Mouse (Mus musculus) right cerebral cortex, adult 18-20 months (tissue): Measurements from ENCODE around the gene Slc38a3.
A peak's percentile ranks its signal among the peaks of the same experiment; 100 is the strongest.

Source experiments
- DNase-seq: peaks from one replicate; pipeline ENCODE4 v3.0.0; 2022; ENCODE audit warnings: mixed read lengths

The Slc38a3 gene

GRCm38 (mm10) chr9:107615035-107615434, 54.3 kb downstream of the Slc38a3 start:
- DNase-seq, result no peak

DNA sequence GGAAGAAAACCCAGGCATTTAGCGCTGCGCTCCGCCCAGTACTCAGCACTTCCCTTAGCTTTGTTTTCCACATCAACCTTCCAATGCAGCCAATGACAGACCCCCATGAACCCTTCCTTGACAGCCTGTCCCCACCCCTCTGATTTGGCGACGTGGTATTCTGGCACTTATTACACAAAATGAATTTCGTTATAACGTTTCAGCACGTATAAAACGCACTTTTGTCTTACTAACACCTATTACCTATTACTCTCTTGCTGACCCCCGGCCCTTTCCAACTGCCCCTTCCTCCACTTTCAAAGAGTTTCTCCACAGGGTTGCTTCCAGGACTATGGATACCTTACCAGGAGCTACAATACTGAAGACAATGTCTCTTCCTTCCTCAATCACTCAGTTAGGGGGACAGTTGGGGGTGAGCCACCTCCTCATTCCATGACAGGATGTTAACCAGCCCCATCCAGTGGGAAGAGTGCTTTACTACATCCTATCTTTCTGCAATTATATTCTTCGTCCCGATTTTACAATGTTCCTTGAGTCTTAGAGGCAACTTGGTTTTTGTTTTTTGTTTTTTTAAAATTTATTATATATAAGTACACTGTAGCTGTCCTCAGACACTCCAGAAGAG, 56.3 kb downstream of the Slc38a3 start:
- DNase-seq, result no peak

DNA sequence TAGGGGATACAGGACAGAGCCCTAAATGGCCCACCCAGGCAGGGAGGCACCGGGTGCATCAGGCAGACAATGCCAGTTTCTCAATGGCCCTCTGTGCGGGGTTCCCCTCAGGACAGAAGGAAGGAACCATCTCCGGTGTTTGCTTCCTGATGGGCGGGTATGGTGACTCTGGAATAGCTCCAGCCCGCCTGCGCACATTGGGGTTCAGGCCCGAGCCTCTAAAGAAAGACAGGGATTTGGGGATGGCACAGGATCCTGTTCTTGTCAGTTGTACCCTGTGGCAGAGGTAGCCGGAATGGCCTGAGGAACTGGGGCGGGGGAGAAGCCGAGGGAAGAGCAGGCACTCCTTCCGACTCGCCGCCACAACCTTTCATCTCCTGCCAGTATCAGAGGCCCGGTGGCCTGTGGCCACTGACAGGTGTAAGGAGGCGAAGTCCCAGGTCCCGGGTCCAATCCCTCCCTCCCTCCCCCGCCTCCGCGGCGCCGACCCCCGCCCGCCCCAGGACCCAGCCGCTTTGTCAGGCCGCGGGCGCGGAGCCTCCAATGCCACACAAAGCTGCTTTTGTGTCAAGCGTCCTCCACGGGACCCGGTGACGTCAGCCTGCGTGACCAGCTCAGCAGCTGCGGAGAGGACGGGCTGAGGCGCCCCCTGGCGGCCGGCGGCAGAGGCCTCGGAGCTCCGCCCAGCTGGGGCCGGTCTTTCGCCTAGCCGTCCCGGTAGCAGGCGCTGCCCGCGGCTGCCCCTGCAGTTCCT, 57.0 kb downstream of the Slc38a3 start:
- DNase-seq, result peak; percentile 99

GRCm38 (mm10) chr9:107611456-107612190, 57.7 kb downstream of the Slc38a3 start:
- no peak for DNase-seq

DNA sequence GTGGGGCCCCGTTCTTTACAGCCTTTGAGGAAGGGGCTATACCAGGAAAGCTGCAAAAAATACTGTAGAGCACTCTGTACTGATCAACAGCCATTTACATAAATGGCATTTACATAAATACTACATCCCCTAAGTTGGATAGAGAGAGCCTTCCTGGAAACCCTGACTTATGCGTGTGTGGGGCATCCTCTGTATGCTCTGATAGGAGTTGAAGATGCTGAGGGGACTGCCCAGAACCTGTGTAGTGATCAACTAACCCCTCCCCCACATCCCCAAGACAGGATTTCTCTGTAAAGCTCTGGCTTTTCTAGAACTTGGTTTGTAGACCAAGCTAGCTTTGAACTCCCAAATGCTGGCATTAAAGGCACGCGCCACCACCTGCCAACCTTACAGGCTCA, 59.9 kb downstream of the Slc38a3 start:
- DNase-seq, result no peak

DNA sequence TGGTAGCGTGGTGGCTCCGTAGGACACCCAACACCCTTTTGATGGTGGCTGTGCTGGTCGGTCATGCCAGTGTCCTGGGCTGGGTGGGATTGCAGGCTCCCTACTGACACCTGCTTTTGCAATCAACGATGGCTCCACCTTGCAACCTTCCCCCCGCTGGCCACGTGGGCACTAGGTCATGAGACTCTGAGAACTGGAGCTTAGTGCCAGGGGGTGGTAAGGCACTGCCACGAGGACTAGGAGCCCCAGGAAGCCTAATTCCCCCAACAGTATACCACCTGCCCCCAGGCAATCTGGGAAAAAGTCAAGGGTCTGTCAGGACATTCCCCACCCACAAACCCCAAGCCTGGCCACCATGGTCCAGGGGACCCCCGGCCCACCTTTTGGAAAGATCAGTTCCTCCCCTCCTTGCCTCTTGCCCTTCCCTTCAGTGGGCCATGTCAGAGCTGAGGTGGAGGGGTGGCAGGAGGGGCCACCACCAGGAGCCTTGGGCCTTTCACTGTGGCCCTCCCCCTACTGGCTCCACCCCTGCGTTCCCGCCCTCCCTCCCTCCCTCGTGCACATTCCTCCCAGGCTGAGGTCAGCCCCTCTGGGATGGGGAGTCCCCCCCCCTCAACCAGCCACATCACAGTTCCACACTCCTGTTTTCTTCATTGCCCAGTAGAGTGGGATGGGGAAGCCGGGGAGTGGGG, 60.4 kb downstream of the Slc38a3 start, which contains the start of gene Sema3b:
Sema3b (minus strand) TSS at position 489 of the 692 bp plus-strand sequence.
- no peak for DNase-seq

GRCm38 (mm10) chr9:107607653-107608245, 61.6 kb downstream of the Slc38a3 start:
- no peak for DNase-seq

- DNase-seq, result no peak
These were observed 62.3 kb downstream of the Slc38a3 start for GRCm38 (mm10) chr9:107607036-107607435.

DNA sequence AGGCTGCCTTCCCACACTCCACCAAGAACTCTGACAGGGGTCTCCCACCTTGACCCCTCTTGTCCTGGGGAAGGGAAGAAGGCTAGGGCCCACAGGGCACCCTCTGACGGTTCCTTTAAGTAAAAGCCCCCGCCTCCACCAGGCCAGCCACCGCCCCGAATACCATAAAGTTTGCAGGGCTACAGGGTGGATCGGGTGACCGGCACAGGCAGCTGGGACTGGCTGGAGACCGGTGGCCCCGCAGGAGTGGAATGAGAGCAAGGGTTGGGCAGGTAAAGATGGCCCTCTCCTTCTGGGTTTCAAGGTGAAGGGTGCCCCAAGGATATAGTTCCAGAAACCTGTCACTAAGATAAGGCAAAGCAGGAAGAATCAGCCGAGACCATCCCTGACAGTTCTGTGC, 62.7 kb downstream of the Slc38a3 start:
- DNase-seq, result no peak

DNA sequence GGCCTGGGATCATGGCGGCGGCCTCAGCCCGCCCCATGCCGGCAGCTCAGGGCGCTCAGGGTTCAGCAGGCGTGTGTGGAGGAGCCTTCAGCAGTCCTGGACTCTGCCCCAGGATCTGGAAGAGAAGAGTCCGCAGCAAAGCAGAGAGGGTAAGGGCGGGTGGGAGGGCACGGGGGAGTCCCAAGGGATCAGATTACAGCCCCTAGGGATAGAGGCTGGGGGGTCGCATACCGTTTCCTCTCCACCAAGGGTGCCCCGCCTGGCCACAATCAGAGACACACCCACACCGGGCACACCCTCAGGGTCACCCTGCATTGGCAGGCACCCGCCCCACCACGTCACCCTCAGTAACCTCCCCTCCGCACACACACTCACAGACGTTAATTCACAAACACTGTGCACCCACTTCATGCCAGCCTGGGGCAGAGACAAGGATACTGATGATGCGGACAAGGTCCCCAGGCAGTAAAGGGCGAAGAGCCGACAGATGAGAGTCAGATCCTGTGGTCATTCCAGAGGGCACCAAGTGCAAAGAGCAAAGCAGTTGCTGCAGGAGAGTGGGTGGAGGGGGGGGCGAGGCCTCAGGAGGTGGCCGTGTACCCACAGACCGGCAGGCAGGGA, 64.2 kb downstream of the Slc38a3 start:
- DNase-seq, result no peak

GRCm38 (mm10) chr9:107603251-107603650, 66.1 kb downstream of the Slc38a3 start:
- DNase-seq, result no peak

DNA sequence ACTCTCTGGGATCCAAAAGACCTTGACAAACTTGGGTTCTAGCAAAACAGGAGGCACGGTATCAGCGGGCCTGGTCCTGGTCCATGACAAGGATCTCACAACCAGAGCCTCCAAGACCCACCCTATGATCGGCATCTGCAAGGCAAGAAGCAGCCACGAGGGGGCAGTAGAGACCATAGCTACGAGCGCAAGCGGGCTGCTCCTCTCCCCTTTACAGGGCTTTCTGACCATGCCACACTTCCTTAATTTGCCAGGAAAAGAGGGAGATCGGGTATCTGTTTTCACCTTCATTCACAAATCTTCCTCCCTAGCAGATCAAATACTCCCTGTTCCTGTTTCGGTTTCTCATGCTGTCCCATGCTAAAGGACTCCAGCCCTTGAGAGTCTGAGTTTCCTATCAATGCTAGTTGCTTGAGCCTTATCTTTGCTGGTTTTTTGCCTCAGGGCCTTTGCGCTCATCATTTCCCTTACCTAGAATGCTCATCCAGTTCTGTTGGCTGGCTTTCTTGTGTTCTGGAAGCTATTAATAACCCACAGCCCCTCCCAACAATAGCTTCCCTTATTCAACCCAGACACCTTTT, 67.2 kb downstream of the Slc38a3 start:
- DNase-seq, result peak; percentile 84

DNA sequence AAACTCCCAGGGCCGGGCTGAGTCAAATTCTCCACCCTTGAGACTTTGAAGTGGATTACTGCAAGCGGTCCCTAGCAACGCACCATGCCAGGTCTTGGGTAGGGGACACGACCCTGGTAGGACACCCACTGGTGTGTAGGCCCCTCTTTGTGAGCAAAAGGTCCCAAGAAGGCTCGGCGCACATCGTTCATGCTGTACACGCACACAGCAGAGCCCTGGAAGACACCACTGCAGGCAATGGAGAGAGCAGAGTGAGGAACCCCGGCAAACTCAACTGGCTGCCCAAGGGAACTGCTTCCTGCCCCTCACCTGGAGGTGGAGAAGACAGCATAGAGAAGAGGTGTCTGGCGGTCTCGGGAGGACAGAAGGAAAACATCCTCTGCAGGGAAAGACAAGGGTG, 68.1 kb downstream of the Slc38a3 start:
- no peak for DNase-seq

DNA sequence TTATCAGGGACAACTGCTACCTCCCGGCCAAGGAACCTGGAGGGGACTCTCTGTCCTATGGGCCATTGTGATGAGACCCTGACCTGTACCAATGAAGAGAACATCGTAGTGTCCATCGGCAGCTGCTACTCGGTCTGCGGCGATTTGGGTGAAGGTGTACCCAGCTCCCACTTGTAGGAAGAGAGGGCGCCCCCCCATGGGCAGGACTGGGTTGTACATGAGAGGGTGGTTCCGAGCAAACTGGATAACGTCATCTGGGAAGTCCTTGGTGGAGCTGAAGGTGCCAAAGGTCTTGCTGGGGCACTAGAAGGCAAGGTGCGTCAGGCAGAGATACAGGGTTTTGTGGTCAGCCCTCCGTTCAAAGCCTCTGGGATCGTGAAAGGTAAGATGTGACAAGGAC, 68.6 kb downstream of the Slc38a3 start:
- no peak for DNase-seq
